Mouse (Mus musculus) spleen, adult 2 months (tissue): ENCODE measurements at regions not wholly inside any gene's neighbourhood (a gene's known extent, or its start where the extent isn't known, plus 50 kb on each side); places are given as distances from the start of the nearest gene placed in this dataset.

Experiments used
- CTCF ChIP-seq: fragments of 200-500 bp; IDR thresholded peaks from 2 replicates; pipeline ENCODE4 v1.5.1; 2011; ENCODE audit warnings: mild to moderate bottlenecking, inconsistent platforms; ENCODE audit not compliant: insufficient read depth, insufficient read length, insufficient replicate concordance; ENCODE audit errors: extremely low read depth
- POLR2A ChIP-seq: fragments of 200-500 bp; IDR thresholded peaks from 2 replicates; pipeline ENCODE4 v1.6.1; 2011; ENCODE audit warnings: low read depth, low read length, inconsistent platforms

- TF ChIP-seq CTCF = no peak
- no peak for TF ChIP-seq POLR2A
Measured at GRCm38 (mm10) chr16:93359772-93360171, 244.1 kb downstream of the Setd4 start.
